Mouse (Mus musculus) thymus, postnatal 25 days (tissue): Measurements from ENCODE around the gene Gad2.
A peak's percentile ranks its signal among the peaks of the same experiment; 100 is the strongest.
"Not testable (repeated sequence)": the region's sequence is repeated elsewhere in the genome, so short reads cannot be mapped to it uniquely, and the experiment has no call there.

ENCODE experiments used
- DNase-seq: peaks from one replicate; pipeline ENCODE4 v3.0.0; 2022

The Gad2 gene

DNA sequence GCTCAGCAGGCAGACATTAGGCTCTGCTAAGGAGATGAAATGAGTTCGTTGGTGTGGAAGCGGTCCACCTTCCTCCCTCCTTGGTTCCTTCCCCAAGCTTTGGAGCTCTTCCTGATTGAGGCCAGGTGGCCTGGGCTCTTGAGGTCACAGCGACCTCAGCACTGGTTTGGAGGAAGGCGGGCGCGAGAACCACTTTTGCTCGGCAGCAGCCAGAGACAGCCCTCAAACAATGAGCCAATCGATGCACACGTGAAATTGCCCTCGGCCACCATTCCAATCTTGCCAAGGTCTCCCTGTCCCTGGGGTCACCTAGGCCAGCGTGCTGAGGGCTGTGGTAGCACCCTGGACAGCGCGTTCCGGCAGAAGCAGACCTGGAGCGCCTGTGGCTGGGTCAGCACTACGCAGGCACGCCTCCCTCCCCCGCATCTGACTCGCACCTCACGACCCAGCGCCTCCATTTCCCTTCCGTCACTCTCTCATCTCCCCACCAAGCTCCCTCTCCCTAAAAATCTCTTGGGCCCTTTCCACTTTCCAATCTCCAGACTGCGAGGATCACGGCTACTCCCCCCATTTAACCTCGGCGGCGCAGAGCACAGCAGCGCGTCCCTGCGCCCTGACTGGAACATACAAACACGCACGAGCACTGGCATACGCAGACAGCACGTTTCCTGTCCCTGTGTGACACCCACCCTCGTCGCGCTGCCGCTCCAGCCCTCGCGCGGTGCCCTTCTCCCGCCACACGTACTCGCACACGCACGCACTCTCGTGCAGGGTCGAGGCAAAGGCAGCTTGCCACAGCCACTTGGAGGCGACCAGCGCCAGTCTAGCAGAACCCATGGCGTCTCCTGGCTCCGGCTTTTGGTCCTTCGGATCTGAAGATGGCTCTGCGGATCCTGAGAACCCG is at the start of gene Gad2:
Gene Gad2, plus strand, starts transcription at position 378 of the 904 bp plus-strand sequence.
- no peak for DNase-seq

DNA sequence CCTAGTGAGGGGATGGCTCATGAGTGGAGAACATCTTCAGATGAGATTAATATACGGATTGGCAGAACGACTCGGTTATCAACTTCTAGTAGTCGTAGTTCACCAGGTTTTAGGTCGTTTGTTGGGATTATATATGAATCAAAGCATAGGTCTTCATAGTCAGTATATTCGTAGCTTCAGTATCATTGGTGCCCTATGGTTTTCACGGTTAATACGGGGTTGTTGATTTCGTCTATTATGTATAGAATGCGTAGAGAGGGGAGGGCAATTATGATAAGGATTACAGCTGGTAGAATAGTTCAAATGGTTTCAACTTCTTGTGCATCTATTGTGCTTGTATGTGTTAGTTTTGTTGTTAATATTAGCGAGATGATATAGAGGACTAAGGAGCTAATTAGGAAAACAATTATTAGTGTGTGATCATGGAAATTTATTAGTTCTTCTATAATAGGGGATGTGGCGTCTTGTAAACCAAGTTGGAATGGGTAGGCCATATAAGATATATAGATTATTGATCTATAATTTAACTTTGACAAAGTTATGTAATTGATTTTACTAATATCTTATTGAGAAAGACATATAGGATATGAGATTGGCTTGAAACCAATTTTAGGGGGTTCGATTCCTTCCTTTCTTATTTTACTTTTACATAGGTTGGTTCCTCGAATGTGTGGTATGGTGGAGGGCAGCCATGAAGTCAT is 34.4 kb upstream of the Gad2 start:
- not testable (repeated sequence) for DNase-seq

- DNase-seq: not testable (repeated sequence)
Observed at GRCm38 (mm10) chr2:22588170-22588541, 33.8 kb upstream of the Gad2 start.

DNA sequence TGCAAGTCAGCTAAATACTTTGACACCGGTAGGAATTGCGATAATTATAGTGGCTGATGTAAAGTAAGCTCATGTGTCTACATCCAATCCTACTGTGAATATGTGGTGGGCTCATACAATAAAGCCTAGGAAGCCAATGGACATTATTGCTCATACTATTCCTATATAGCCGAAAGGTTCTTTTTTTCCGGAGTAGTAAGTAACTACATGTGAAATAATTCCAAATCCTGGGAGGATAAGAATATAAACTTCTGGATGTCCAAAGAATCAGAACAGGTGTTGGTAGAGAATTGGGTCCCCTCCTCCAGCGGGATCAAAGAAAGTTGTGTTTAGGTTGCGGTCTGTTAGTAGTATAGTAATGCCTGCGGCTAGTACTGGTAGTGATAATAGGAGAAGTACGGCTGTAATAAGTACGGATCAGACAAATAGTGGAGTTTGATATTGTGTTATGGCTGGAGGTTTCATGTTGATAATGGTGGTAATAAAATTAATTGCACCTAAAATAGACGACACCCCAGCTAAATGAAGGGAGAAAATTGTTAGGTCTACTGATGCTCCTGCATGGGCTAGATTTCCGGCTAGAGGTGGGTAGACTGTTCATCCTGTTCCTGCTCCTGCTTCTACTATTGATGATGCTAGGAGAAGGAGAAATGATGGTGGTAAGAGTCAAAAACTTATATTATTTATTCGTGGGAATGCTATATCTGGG is 33.2 kb upstream of the Gad2 start:
- DNase-seq: not testable (repeated sequence)

- DNase-seq: not testable (repeated sequence)
Observed at GRCm38 (mm10) chr2:22589382-22590205, 32.4 kb upstream of the Gad2 start.

- DNase-seq: no peak
Observed at GRCm38 (mm10) chr2:22590206-22590490, 31.9 kb upstream of the Gad2 start.

- no peak for DNase-seq
Observed at GRCm38 (mm10) chr2:22617951-22618350, 4.1 kb upstream of the Gad2 start.

- no peak for DNase-seq
Observed at GRCm38 (mm10) chr2:22619416-22619815, 2.6 kb upstream of the Gad2 start.

DNA sequence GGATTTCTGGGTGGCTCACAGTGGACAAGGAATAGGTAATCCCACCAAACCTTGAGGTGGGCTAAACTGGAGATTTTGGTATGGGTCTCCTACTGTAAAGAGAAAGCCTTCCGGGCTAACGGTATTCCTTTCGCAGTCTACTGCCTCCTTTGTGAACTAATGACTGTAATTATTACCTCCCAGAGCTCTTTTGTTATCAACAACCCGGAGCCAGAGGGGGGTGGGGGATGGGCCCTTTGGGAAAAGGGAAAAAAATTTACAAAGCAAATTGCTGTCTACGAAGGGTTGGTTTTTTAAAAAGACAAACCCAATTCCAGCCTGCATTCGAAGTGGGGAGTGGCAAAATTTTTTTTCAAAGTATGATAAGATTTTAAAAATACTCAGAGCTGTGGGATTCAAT is 2.0 kb upstream of the Gad2 start:
- DNase-seq: no peak

DNA sequence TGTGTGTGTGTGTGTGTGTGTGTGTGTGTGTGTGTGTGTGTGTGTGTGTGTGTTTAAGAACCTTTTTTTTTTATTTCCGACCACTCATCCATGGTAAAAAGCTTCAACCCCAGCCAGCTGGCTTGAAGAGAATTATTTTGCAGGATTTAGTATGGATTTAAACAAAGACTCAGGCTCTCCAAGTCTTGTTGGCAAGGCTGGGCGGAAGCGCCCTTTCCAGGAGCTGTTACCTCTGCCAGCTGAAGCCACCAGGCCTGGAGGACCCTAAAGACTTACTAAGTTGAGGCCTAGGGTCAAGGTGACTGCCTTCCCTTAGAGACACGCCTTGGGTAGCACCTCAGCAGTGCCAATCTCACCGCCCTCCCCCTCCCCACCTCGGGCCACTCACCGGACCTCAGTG is 1.5 kb upstream of the Gad2 start:
- no peak for DNase-seq

- no peak for DNase-seq
Observed at GRCm38 (mm10) chr2:22620978-22621827, 802 bp upstream of the Gad2 start.

DNA sequence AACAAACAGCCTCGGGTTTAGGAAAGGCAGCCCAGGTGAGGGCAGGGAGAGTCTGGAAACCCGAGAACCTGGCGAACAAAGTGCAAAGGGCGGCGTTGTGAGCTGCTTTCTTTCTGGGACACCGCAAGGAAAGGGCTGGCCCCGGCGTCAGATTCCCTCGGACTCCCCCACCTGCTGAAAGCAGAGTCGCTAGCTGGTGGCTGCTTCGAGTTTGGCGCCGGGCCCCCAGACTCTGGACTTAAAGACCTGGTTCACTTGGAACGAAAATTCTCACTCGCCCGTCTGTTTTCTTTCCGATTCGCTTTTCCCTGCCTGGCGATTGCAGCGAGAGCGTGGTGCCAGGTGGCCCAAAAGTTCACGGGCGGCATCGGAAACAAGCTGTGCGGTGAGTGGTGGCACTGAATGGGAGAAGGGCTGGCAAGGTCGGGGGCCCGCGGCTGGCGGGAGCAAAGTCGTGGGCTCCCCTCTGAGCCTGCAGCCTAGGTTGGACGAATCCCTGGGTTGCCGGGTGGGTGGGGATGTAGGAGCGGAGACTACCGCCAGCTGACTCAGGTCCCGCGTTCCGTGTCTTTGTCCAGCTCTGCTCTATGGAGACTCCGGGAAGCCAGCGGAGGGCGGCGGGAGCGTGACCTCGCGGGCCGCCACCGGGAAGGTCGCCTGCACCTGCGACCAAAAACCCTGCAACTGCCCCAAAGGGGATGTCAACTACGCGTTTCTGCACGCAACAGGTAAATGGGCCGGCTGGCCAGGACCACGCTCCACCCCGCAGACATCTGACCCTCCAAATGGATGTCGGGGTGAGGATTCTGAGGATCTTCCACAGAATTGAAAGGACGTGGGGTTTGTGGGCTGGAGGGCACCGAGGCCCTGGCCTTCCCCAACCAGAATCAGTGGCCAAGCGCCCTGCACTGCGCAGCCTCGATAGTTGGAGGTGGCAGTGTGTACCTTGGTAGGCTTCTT is 1.4 kb downstream of the Gad2 start:
- DNase-seq: no peak

DNA sequence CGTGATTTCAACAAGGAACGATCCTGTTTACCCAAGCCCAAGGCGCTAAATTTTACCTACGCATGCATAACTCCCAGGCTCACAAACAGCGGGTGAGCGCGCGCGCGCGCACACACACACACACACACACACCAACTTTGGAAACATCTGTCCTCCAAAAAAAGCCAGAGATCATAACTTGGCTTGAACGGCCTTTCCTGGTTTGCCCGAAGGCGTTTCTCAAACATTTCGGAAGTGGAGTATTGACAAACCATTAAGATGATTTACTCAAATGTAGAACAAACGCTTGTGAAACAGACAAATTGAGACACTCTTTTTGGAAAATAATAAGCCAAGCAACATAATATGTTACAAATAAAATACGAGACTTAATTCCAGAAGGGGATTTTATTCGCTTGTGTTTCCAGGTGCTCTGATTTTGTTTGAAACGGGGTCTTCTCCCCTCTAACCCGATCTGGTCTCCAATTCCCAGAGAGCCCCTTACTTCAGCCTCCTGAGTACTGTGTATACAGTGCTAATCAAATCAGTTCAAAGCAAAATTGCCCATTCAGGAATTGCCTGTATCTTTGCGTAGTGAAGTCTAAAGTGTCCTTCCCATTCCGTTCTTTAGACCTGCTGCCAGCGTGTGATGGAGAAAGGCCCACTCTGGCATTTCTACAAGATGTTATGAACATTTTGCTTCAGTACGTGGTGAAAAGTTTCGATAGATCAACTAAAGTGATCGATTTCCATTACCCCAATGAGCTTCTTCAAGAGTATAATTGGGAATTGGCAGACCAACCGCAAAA is 2.4 kb downstream of the Gad2 start:
- DNase-seq: no peak

DNA sequence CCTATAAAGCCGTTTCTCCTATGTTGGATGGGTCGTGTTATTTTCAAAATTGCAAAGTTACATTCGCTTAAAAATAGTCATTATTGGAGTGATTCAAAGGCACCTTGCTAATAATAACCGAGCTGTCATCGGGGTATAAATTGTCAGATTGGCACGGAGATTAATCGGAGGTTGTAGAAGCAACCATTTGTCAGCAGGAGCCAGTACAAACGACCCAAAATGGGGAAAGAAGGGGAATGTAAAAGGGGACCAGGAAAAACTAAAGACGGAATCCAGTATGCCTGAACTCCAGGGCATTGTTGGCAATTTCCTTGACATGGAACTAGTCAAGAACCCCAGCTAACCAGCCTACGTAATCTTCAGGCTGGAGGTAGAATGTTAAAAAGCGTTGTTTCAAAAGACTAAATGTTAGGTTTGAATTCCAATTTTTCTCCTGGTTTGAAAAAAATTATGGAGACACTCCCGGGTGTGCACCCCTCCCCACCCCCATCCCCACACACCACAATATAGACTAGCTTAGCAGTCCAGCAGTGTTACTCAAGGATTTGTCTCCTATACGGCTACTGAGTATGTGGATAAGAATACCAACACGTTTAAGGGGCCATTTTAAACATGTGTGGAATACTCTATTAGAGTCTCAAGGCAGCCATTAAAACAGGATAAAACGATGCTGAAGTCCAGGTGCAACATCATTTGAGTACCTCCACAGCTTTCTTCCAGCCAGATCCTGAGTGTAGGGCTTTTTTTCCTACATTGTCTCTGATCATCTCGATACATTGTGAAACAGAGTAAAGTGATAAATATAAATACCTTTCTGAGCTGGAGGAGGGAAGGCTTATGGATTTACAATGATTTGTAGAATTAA is 3.3 kb downstream of the Gad2 start:
- DNase-seq: no peak

- DNase-seq: no peak
Observed at GRCm38 (mm10) chr2:22627147-22627666, 5.2 kb downstream of the Gad2 start.

DNA sequence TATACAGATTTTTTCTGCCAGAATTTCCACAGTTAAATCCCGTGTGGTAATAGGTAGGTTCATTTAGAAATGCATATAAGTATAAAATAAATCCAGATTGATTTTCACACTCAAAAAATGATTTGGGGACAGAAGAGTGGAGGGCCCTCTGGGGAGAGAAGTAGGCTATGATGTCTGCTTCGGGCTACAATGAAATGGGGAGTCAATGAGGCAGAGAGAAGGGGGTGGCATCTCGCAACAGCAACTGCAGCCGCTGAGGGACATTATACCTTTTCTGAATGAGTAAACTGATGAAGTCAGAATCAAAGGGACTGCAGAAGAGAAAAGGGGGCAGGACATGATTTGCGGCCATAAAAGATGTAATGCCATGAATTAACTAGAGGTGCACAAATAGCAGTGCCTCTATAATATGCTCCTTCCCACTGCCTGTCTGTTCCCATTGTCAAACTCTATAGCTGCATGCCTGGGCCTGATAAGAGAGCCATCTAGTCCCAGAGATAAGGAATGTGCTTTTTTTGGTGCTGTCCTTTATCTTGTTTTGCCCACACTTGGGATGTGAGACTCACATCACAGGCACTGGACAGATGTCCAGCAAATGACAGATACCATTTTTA is 5.9 kb downstream of the Gad2 start:
- DNase-seq: no peak

GRCm38 (mm10) chr2:22634766-22635165 is 12.8 kb downstream of the Gad2 start:
- DNase-seq: peak; percentile 36

DNA sequence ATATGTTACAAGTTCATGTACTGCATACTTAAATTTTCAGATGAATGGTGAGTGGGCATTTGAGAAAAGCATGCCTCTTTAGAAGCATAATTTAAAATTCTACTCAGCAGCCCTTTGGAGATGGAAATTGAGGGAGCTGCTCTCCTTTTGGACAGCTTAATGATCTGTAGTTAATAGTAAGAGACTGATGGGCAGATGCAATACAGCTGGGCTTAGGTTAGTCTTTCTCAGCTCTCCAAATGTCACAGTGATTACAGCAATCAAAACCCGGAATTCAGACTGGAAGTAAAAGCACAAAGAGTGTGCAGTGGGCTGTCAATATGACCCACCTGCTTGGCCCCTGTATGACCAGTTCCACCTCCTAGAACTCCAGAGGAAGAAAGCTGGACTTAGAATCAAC is 24.1 kb downstream of the Gad2 start:
- no peak for DNase-seq
